Mouse (Mus musculus) gastrocnemius, postnatal 25 days (tissue): ENCODE measurements around the gene 6430548M08Rik. TPM values are rescaled to one million over a fixed set of nuclear protein-coding genes. Genes with fewer than 3 reads are reported as not detected.

Source experiments
- DNase-seq: peaks from one replicate; pipeline ENCODE4 v3.0.0; 2022
- total RNA-seq, 2 experiments: library from RNA; stranded (reverse); gene quantifications; 1 replicate in 1 of 2; 2 replicates in 1 of 2; pipeline ENCODE4 v1.2.3; 2021

6430548M08Rik gene
- total RNA-seq, 2 experiments from 2014 or later = 23.6 to 27.6 TPM

- DNase-seq = peak; percentile 53
These were observed 4.8 kb upstream of the 6430548M08Rik start for GRCm38 (mm10) chr8:120109149-120109548.

GRCm38 (mm10) chr8:120110966-120111365 is 3.0 kb upstream of the 6430548M08Rik start:
- DNase-seq = no peak

DNA sequence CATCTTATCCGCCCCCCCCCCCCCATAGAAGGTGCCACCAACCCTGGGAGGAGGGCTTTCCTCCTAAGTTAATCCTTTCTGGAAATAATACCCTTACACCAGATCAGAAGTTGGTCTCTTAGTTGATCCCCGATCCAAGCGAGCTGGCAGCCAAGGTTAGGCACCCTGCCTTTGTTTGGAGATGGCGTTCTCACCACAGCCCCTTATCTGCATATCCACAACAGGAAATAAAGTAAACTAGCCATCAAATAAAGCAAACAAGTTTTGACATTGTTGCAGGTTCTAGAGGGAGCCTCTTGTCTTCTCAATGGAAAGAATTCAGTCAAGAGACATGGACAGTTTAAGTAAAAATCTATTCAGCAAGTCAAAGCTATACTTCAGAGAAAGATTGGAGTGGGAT is 2.6 kb upstream of the 6430548M08Rik start:
- no peak for DNase-seq

DNA sequence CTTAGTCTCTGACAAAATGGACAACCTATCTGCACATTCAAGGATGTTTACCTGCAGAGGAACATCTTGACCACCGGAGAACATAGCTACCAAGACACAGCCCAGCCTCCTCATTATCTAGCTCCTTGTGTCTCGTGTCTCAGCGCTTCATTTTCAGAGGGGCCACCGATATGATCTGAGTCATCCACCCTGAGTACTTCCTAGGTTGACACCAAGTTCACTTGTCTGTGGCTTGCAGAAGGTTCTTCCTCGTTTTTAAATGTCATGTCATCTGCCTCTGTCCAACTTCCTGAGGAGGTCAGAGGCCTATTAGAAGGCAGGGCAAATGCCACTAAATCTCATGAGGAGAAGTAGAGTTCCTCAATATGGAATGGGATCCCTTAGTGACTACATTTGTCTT is 1.4 kb upstream of the 6430548M08Rik start:
- DNase-seq = no peak

DNA sequence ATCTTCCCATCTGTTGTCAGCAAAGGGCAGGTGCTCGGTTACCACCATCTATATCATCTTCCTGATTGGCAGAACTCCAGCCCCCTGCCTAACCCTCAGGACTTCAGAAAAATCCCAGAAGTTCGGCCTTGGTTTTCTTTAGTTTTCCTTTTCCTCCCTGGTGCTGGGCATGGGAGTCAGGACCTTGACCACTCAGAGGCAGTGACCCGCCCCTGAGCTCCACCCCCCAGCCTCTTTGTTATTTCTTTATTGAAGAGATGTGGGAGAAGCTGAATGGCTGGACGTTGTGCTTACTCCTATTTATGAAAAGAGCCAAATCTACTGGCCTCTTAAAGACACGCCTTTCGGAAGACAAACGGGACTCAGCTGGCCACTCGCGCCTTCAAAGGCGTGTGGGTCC is 646 bp upstream of the 6430548M08Rik start:
- DNase-seq = peak; percentile 60

DNA sequence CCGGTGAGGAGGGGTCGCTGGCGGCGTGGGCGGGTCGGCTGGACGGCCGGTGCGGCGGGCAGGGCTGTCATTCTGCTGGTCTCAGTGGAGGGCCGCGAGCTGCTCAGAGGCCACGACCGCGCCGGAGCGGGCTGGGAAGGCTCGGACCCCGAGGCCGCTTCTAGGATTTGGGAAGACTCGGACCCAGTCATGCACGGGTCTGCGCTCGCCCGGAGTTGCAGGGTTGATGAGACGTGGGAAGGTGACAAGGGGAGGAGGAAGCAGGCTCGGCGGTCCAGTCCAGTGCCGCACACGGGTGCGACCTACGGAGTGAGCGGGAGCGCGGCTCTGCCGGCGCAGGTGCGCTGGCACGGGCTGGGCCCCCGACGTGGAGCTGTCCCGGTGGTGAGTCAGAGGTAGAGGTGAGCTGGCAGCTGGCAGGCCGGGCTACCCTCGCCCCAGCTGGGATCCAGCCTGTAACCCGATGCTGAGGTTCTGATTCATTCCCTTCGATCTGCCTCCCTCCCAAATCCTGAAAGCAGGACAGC is 426 bp downstream of the 6430548M08Rik start:
- DNase-seq = peak; percentile 42

DNA sequence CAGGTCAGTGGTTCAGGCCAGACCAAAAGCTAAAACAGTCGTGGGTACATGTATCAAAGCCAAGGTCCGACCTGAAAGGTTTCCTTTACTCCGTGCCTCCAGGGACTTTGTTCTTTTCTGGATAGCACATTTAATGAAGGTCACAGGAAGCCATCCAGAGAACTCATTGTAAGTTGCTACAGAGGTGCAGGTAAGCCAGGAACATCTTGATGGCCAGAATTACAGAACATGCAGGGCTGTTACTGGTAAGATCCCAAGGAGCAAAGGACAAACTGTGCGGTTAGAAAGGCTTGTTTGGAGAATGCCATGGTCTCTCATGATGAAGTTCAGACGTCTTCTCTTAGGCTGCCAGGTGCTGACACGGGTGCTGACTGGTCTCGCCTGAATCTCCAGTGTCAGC is 2.6 kb downstream of the 6430548M08Rik start:
- no peak for DNase-seq

- DNase-seq = no peak
These were observed 4.2 kb downstream of the 6430548M08Rik start for GRCm38 (mm10) chr8:120118162-120118561.

- no peak for DNase-seq
These were observed 4.9 kb downstream of the 6430548M08Rik start for GRCm38 (mm10) chr8:120118847-120119246.

- DNase-seq = no peak
These were observed 5.5 kb downstream of the 6430548M08Rik start for GRCm38 (mm10) chr8:120119429-120119828.

- no peak for DNase-seq
These were observed 6.0 kb downstream of the 6430548M08Rik start for GRCm38 (mm10) chr8:120119931-120120330.

- no peak for DNase-seq
These were observed 7.0 kb downstream of the 6430548M08Rik start for GRCm38 (mm10) chr8:120120951-120121350.

- no peak for DNase-seq
These were observed 10.3 kb downstream of the 6430548M08Rik start for GRCm38 (mm10) chr8:120124261-120124660.

- DNase-seq = no peak
These were observed 11.0 kb downstream of the 6430548M08Rik start for GRCm38 (mm10) chr8:120124836-120125389.

- DNase-seq = no peak
These were observed 12.6 kb downstream of the 6430548M08Rik start for GRCm38 (mm10) chr8:120126357-120127161.

- no peak for DNase-seq
These were observed 15.6 kb downstream of the 6430548M08Rik start for GRCm38 (mm10) chr8:120129547-120129946.

GRCm38 (mm10) chr8:120131158-120131557 is 17.2 kb downstream of the 6430548M08Rik start:
- no peak for DNase-seq

DNA sequence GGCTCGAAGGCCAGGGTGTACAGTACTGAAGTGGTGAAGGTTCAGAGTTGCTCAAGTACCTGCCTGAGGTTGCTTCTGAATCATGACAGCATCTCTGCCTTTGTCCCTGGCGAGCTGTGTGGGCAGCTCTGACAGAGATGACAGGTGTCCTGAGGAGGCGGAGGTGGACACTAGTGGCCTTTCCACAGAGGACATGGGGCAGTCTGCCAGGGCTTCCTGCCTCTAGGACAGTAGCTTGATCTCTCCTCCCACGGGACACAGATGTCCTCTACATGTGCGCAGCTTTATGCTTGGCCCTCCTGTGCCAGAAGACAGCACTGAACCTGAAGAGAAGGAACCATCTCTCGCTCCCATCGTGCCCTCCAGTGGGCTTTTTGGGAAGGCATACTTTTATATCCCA is 19.2 kb downstream of the 6430548M08Rik start:
- DNase-seq = no peak

- DNase-seq = no peak
These were observed 21.7 kb downstream of the 6430548M08Rik start for GRCm38 (mm10) chr8:120135687-120136086.

DNA sequence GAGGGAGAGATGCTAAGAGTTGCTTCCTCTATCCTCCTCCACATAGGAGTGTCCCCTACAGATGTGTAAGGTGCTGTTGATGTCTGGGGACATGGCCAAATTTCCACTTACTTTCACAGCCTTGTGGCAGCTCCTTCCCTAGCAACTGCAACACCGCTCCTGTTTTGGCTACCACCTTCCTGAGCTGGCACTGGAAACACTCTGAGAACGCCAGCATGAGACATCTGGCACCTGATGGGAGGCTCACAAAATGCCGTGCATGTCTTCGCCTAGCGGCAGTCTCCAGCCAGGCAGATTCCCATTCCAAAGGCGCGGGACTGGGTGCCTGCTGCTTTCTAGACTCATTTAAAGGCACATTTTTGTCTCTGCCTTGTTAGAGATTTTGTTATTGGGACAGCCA is 22.7 kb downstream of the 6430548M08Rik start:
- DNase-seq = peak; percentile 61

GRCm38 (mm10) chr8:120138958-120139357 is 25.0 kb downstream of the 6430548M08Rik start:
- no peak for DNase-seq

DNA sequence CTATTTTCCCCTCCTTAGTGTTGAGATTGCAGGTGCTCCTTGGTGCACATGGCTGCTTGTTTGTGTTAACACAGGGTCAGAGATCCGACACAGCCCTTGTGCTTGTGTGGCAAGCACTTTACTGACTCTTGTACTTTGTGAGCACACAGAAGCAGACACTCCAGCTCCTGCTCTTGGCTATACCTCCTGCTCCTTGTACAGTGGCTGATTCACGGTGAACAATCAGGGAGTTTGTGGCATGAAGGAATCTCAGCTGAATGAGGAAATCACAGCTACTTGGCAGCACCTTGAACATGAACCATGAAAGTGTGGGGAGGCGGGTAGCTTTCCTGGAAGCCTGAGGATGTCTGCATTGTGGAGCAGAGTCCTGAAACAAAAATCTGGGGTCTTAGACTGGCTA is 26.8 kb downstream of the 6430548M08Rik start:
- DNase-seq = no peak

DNA sequence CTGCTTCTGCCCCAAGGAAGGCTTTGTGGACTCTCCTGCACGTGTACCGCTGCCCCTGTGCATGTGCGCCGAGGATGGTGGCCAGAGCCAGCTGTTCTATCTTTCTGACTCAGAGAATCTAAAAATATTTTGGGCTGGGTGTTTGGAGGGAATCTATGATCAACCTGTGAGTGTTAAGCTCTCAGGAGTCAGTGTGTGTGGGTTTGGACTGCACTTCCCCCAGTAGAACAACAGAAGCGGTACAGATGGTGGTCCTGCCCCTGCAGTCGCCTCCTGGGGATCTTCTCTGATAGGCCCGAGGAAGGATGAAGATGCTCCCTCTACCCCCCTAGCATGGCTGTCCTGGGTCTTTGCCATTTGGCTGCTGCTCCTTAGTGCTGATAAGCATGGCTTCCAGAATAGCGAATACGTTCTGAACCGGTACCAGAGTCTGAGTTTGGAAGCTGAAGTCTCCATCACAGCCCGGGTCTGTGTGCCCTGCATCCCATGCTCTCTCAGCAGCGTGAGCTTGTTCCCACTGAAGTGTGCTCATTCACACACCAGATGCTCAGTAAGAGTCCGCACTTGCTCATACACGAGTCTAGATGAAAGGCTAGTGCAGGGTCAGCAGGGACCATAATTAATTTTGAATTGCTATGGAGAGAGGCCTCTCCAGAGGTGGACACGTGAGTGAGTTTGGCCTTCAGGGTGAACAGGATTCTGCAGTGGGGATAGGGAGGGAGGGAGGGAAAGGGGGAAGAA is 30.1 kb downstream of the 6430548M08Rik start:
- DNase-seq = no peak
